Mouse (Mus musculus): ENCODE data around the gene Tfap4. TPM values are rescaled to one million over a fixed set of nuclear protein-coding genes. Genes with fewer than 3 reads are reported as not detected.

The Tfap4 gene
- polyA plus RNA-seq, 1 experiment = 66.7 TPM

- TF ChIP-seq GATA1 (IDR thresholded peaks at IDR 0.05; ENCODE audit: low read length) = no peak
These were observed 40.5 kb downstream of the Tfap4 start for GRCm38 (mm10) chr16:4519157-4519556.

- no peak for TF ChIP-seq GATA1 (IDR thresholded peaks at IDR 0.05; ENCODE audit: low read length)
These were observed 41.7 kb downstream of the Tfap4 start for GRCm38 (mm10) chr16:4517906-4518305.

GRCm38 (mm10) chr16:4514383-4514782, 45.3 kb downstream of the Tfap4 start:
- TF ChIP-seq GATA1 (IDR thresholded peaks at IDR 0.05; ENCODE audit: low read length) = no peak

- no peak for TF ChIP-seq GATA1 (IDR thresholded peaks at IDR 0.05; ENCODE audit: low read length)
These were observed 46.8 kb downstream of the Tfap4 start for GRCm38 (mm10) chr16:4512661-4513438.

GRCm38 (mm10) chr16:4511371-4511770, 48.3 kb downstream of the Tfap4 start:
- TF ChIP-seq GATA1 (IDR thresholded peaks at IDR 0.05; ENCODE audit: low read length) = no peak

- TF ChIP-seq GATA1 (IDR thresholded peaks at IDR 0.05; ENCODE audit: low read length) = no peak
These were observed 53.5 kb downstream of the Tfap4 start for GRCm38 (mm10) chr16:4506181-4506580.

GRCm38 (mm10) chr16:4503495-4503894, 56.2 kb downstream of the Tfap4 start:
- TF ChIP-seq GATA1 (IDR thresholded peaks at IDR 0.05; ENCODE audit: low read length) = no peak

- no peak for TF ChIP-seq GATA1 (IDR thresholded peaks at IDR 0.05; ENCODE audit: low read length)
These were observed 57.1 kb downstream of the Tfap4 start for GRCm38 (mm10) chr16:4502568-4502967.

- no peak for TF ChIP-seq GATA1 (IDR thresholded peaks at IDR 0.05; ENCODE audit: low read length)
These were observed 58.0 kb downstream of the Tfap4 start for GRCm38 (mm10) chr16:4501703-4502102.

- TF ChIP-seq GATA1 (IDR thresholded peaks at IDR 0.05; ENCODE audit: low read length) = no peak
These were observed 58.9 kb downstream of the Tfap4 start for GRCm38 (mm10) chr16:4500598-4501385.

GRCm38 (mm10) chr16:4497762-4498607, 61.7 kb downstream of the Tfap4 start:
- no peak for TF ChIP-seq GATA1 (IDR thresholded peaks at IDR 0.05; ENCODE audit: low read length)

GRCm38 (mm10) chr16:4496470-4496869, 63.2 kb downstream of the Tfap4 start:
- TF ChIP-seq GATA1 (IDR thresholded peaks at IDR 0.05; ENCODE audit: low read length) = no peak

GRCm38 (mm10) chr16:4495861-4496260, 63.8 kb downstream of the Tfap4 start:
- no peak for TF ChIP-seq GATA1 (IDR thresholded peaks at IDR 0.05; ENCODE audit: low read length)

Other genes starting within 250 kb of the Tfap4 start
- 0.01 TPM in 2 replicates for gene Adcy9, start 139.4 kb downstream of the Tfap4 start, polyA plus RNA-seq (2012)
- 2.1 and 4.0 TPM in 2 replicates for gene Srl, start 18.0 kb downstream of the Tfap4 start, polyA plus RNA-seq (2012)
- 0.44 and 1.1 TPM in 2 replicates for gene Glis2, start 34.9 kb upstream of the Tfap4 start, polyA plus RNA-seq (2012)
- 46.4 and 52.4 TPM in 2 replicates for gene Pam16, start 65.1 kb upstream of the Tfap4 start, polyA plus RNA-seq (2012)
- not detected in 2 replicates for gene Vasn, start 80.1 kb upstream of the Tfap4 start, polyA plus RNA-seq (2012)
- 50.7 and 70.0 TPM in 2 replicates for gene Dnaja3, start 80.1 kb upstream of the Tfap4 start, polyA plus RNA-seq (2012)
- gene Coro7, start 119.9 kb upstream of the Tfap4 start, polyA plus RNA-seq (2012) = 237 and 252 TPM in 2 replicates
- 7.4 and 15.2 TPM in 2 replicates for gene Nmral1, start 159.5 kb upstream of the Tfap4 start, polyA plus RNA-seq (2012)
- 1.5 and 1.8 TPM in 2 replicates for gene Hmox2, start 166.5 kb upstream of the Tfap4 start, polyA plus RNA-seq (2012)
- gene Cdip1, start 230.4 kb upstream of the Tfap4 start, polyA plus RNA-seq (2012) = 34.7 and 56.1 TPM in 2 replicates